Mouse (Mus musculus) kidney, postnatal 0 days (tissue): ENCODE measurements around the gene Mmrn2. TPM values are rescaled to one million over a fixed set of nuclear protein-coding genes. Genes with fewer than 3 reads are reported as not detected.

Source experiments
- ATAC-seq: fragments of 200-750 bp; cut with Nextera tagmentation; replicated peaks from 2 replicates; pipeline ENCODE4 v1.8.0; 2017; ENCODE audit warnings: low read depth, moderate number of reproducible peaks, moderate TSS enrichment, moderate library complexity; ENCODE audit not compliant: low FRiP score
- DNase-seq: peaks from one replicate; pipeline ENCODE4 v3.0.0-alpha.2; 2016; ENCODE audit warnings: low spot score
- H3K27ac ChIP-seq: fragments of 300-500 bp; sonication (generic); 2 replicates; pipeline ENCODE4 v1.5.1; 2014; ENCODE audit warnings: mild to moderate bottlenecking
- H3K27me3 ChIP-seq: fragments of 300-500 bp; sonication (generic); 2 replicates; pipeline ENCODE4 v1.6.1; 2014; ENCODE audit warnings: low read length, mixed read lengths; ENCODE audit not compliant: insufficient read depth
- H3K36me3 ChIP-seq: fragments of 300-500 bp; sonication (generic); 2 replicates; pipeline ENCODE4 v1.6.1; 2014; ENCODE audit warnings: low read length, mixed read lengths; ENCODE audit not compliant: insufficient read depth
- H3K4me1 ChIP-seq: fragments of 300-500 bp; sonication (generic); replicated peaks from 2 replicates; pipeline ENCODE4 v1.6.1; 2014; ENCODE audit warnings: antibody characterized with exemption, low read length, mixed read lengths; ENCODE audit not compliant: insufficient read depth
- H3K4me2 ChIP-seq: fragments of 300-500 bp; sonication (generic); 2 replicates; pipeline ENCODE4 v1.6.1; 2014; ENCODE audit warnings: mild to moderate bottlenecking, low read length, moderate library complexity, mixed read lengths
- H3K4me3 ChIP-seq: fragments of 300-500 bp; sonication (generic); replicated peaks from 2 replicates; pipeline ENCODE4 v1.5.1; 2014; ENCODE audit warnings: low read depth, low read length
- H3K9ac ChIP-seq: fragments of 300-500 bp; sonication (generic); 2 replicates; pipeline ENCODE4 v1.6.1; 2014; ENCODE audit warnings: low read depth, low read length
- H3K9me3 ChIP-seq: fragments of 300-500 bp; sonication (generic); replicated peaks from 2 replicates; pipeline ENCODE4 v1.6.1; 2016; ENCODE audit warnings: low read length, inconsistent platforms, mixed read lengths
- CTCF ChIP-seq: IDR thresholded peaks from 2 replicates; pipeline ENCODE4 v1.5.1; 2016; ENCODE audit warnings: antibody characterized with exemption, low read depth, mild to moderate bottlenecking, moderate library complexity
- WGBS: fragments of 180-500 bp; shearing (Covaris S2); extraction: QIAGEN DNeasy Blood & Tissue Kit; methylation state at CpG from one replicate; pipeline ENCODE4 v1.1.7; 2014; 5-methylcytosine and 5-hydroxymethylcytosine counted together
- polyA plus RNA-seq: library from polyadenylated mRNA; unstranded; fragments of >200 nt; fragmentation: Nextera tagmentation; extraction: Ambion mirVana; gene quantifications from 2 replicates; pipeline ENCODE4 v1.2.1, GENCODE M21; 2015

Mmrn2 gene
- polyA plus RNA-seq, 1 experiment from 2014 or later, result 16.2 TPM

- no peak for ATAC-seq
- H3K9me3 ChIP-seq, result no peaks in the 10 kb centered on the region
- no peak overlapping the region for H3K27ac ChIP-seq
- H3K36me3 ChIP-seq, result 0 out of 2 replicates have a peak, but pooled peaks cover 10% of the 10 kb centered on the region
- H3K9ac ChIP-seq, result no peak overlapping the region
- WGBS, result 86% methylated on average over 3 of the region's 3 CpGs
- H3K4me3 ChIP-seq, result no peak overlapping the region
- H3K4me2 ChIP-seq, result no peak overlapping the region
- no peak for DNase-seq
- TF ChIP-seq CTCF, result no peak
- H3K4me1 ChIP-seq, result no peaks in the 10 kb centered on the region
- H3K27me3 ChIP-seq, result no peaks in the 10 kb centered on the region
Measured at GRCm38 (mm10) chr14:34440526-34441066, 65.3 kb downstream of the Mmrn2 start.

GRCm38 (mm10) chr14:34442531-34442930 is 67.3 kb downstream of the Mmrn2 start:
- H3K27ac ChIP-seq, result no peak overlapping the region

GRCm38 (mm10) chr14:34444368-34444767 is 69.1 kb downstream of the Mmrn2 start:
- WGBS, result 72% methylated on average over 5 of the region's 5 CpGs
- ATAC-seq, result no peak

More at GRCm38 (mm10) chr14:34442531-34442930, 67.3 kb downstream of the Mmrn2 start:
- Histone ChIP-seq H3K9me3 (no peaks in the 10 kb centered on the region), H3K4me1 (no peaks in the 10 kb centered on the region), H3K36me3 (0 out of 2 replicates have a peak, but pooled peaks cover 13% of the 10 kb centered on the region), H3K9ac (no peak overlapping the region), H3K27me3 (no peaks in the 10 kb centered on the region), H3K4me3 (no peak overlapping the region), H3K4me2 (no peak overlapping the region)
- no peak for ATAC-seq
- no peak for TF ChIP-seq CTCF
- DNase-seq, result peak; percentile 45
- WGBS, result 48% methylated on average over 4 of the region's 4 CpGs

GRCm38 (mm10) chr14:34444924-34445323 is 69.7 kb downstream of the Mmrn2 start:
- no peak for ATAC-seq
- H3K27ac ChIP-seq, result no peak overlapping the region

More at GRCm38 (mm10) chr14:34444368-34444767, 69.1 kb downstream of the Mmrn2 start:
- Histone ChIP-seq H3K4me3 (no peak overlapping the region), H3K4me1 (no peaks in the 10 kb centered on the region), H3K36me3 (0 out of 2 replicates have a peak, but pooled peaks cover 15% of the 10 kb centered on the region), H3K27ac (no peak overlapping the region), H3K9me3 (no peaks in the 10 kb centered on the region), H3K9ac (no peak overlapping the region), H3K27me3 (no peaks in the 10 kb centered on the region), H3K4me2 (no peak overlapping the region)
- no peak for TF ChIP-seq CTCF
- no peak for DNase-seq

GRCm38 (mm10) chr14:34445348-34445747 is 70.1 kb downstream of the Mmrn2 start:
- Histone ChIP-seq H3K9me3 (no peaks in the 10 kb centered on the region), H3K4me3 (no peak overlapping the region), H3K27me3 (no peaks in the 10 kb centered on the region), H3K4me2 (no peak overlapping the region), H3K36me3 (0 out of 2 replicates have a peak, but pooled peaks cover 13% of the 10 kb centered on the region), H3K9ac (no peak overlapping the region), H3K4me1 (0 out of 2 replicates have a peak, but pooled peaks cover 3% of the 10 kb centered on the region), H3K27ac (no peak overlapping the region)
- 81% methylated on average over 3 of the region's 3 CpGs for WGBS
- ATAC-seq (no peak), DNase-seq (no peak)
- no peak for TF ChIP-seq CTCF

More at GRCm38 (mm10) chr14:34444924-34445323, 69.7 kb downstream of the Mmrn2 start:
- Histone ChIP-seq H3K27me3 (no peaks in the 10 kb centered on the region), H3K9me3 (no peaks in the 10 kb centered on the region), H3K4me3 (no peak overlapping the region), H3K4me1 (0 out of 2 replicates have a peak, but pooled peaks cover 2% of the 10 kb centered on the region), H3K9ac (no peak overlapping the region), H3K36me3 (0 out of 2 replicates have a peak, but pooled peaks cover 13% of the 10 kb centered on the region), H3K4me2 (no peak overlapping the region)
- no peak for TF ChIP-seq CTCF
- DNase-seq, result peak; percentile 58

- Histone ChIP-seq H3K9me3 (no peaks in the 10 kb centered on the region), H3K4me3 (no peak overlapping the region), H3K27me3 (no peaks in the 10 kb centered on the region), H3K27ac (no peak overlapping the region), H3K4me2 (no peak overlapping the region), H3K36me3 (0 out of 2 replicates have a peak, but pooled peaks cover 5% of the 10 kb centered on the region), H3K4me1 (0 out of 2 replicates have a peak, but pooled peaks cover 3% of the 10 kb centered on the region), H3K9ac (no peak overlapping the region)
- peak; percentile 14; the same call in 1 of the 2 replicates for TF ChIP-seq CTCF
- 94% methylated on average over 6 of the region's 6 CpGs for WGBS
- DNase-seq (no peak), ATAC-seq (no peak)
Measured at GRCm38 (mm10) chr14:34446624-34447023, 71.4 kb downstream of the Mmrn2 start.
